Mouse (Mus musculus) heart, embryonic 15.5 days (tissue): ENCODE measurements at regions not wholly inside any gene's neighbourhood (a gene's known extent, or its start where the extent isn't known, plus 50 kb on each side); places are given as distances from the start of the nearest gene placed in this dataset. TPM values are rescaled to one million over a fixed set of nuclear protein-coding genes. Genes with fewer than 3 reads are reported as not detected.

Experiments
- microRNA-seq: library from miRNA; unstranded; fragments of <30 nt; microRNA quantifications from one replicate; pipeline ENCODE4, GENCODE M21; 2016

Small RNA genes lying in the stretch of these regions (microRNA-seq; reads per million reads assigned to microRNA genes)
- not detected for gene Gm23061
